Mouse (Mus musculus) left cerebral cortex, adult 8-10 months (tissue): ENCODE measurements around the gene Orai1. TPM values are rescaled to one million over a fixed set of nuclear protein-coding genes. Genes with fewer than 3 reads are reported as not detected.
"Not testable (repeated sequence)": the region's sequence is repeated elsewhere in the genome, so short reads cannot be mapped to it uniquely, and the experiment has no call there.

Experiments used
- DNase-seq, 2 experiments: peaks; one replicate each; pipeline ENCODE4 v3.0.0; 2022; ENCODE audit warnings: low spot score in 2 of 2
- total RNA-seq, 4 experiments: library from RNA; stranded (reverse); gene quantifications; 2 replicates each; pipeline ENCODE4 v1.2.4; 2022

Orai1 gene
- 10 to 100 TPM in 2 of 4 experiments, 1 to 10 TPM in 2; 6.1 to 11.8 (median 9.2) TPM for total RNA-seq

DNA sequence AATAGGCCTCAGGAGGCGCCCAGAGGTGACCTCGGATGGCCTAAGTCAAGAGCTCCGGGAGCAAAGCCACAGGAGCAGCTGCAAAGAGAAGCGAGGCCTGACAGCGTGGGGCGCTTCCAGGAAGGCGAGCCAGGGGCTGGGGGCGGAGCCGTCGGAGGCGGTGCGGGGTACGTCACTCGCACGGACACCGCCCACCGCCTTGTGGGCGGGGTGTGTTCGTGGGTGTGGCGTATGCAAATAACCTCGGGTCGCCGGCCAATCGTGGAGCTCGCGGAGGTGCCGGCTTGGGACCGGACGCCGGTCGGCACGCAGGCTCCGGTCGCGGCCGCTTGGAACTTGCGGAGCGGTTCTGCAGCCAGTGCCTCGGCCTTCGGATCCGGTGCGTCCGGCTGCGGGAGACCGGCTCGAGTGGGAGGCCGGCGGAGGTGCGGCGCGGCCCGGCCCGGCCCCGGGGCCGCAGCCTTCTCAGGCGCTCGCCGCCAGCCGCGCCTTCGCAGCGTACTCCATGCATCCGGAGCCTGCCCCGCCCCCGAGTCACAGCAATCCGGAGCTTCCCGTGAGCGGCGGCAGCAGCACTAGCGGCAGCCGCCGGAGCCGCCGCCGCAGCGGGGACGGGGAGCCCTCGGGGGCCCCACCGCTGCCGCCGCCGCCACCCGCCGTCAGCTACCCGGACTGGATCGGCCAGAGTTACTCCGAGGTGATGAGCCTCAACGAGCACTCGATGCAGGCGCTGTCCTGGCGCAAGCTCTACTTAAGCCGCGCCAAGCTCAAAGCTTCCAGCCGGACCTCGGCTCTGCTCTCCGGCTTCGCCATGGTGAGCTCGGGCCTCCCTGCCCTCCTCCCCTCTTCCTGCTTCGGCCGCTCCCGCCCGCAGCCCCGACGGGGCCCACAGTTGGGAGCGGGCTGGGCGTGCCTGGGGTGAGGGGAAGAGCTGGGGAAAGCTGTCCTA, at the start of gene Orai1:
Orai1 (plus strand) TSS at position 322 of the 949 bp plus-strand sequence.
- DNase-seq = peak; percentile 89 to 96

DNA sequence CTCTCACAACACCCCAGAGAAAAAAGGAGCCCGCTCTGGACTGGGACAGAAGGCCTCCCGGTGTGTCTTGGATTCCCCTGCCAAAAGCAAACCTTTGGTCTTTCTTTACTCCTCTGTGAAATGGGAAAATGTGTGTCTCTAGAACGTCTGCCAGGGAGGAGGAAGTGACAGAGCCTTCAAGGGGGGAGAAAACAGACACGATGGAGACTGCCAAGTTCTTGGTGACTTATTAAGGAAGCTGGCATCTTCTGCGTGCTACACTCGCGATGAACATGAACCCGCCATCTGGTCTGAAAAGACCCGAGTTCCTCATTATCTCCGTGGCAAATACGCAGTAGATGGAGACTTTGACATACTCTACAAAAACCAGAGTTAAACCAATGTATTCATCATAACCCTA, 49.4 kb upstream of the Orai1 start:
- peak in 1 of 2 experiments; percentile 17 for DNase-seq

DNA sequence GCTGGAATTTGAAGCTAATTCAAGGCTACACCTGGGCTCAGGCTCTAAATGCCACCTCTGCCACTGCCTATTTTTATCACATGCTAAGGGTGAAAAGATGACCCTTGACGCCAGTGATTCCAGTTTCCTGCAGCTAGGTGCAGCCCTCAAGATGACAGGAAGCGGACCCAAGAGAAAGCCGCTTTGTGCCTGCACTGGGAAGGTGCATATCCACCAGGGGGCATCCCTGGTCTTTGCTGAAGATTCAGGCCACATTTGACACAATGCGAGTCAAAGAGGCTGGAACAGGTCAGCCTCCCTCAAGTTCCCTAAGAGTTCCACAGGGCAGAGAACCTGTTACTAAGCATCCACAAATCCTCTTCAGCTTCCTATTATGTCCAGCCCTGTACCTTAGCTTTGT, 46.6 kb upstream of the Orai1 start:
- DNase-seq = peak; percentile 36 to 39

DNA sequence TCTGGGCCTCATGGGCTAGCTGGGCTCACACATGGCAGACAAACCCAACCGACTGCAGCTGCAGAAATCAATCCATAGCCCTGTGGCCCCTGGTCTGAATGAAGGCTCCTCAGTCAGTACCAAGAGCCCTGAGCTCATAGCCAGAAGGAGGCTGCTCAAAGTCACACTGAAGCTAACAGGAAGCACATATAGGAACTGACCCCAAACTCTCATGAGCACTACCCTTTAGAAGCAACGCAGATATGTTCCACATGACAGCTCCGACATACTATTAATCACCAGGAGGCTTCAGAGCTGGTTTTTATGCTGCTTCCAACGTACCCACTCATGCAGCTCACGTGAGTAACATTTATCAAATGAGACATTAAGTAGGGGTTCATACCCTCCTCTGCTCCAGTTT, 44.8 kb upstream of the Orai1 start:
- no peak for DNase-seq

DNA sequence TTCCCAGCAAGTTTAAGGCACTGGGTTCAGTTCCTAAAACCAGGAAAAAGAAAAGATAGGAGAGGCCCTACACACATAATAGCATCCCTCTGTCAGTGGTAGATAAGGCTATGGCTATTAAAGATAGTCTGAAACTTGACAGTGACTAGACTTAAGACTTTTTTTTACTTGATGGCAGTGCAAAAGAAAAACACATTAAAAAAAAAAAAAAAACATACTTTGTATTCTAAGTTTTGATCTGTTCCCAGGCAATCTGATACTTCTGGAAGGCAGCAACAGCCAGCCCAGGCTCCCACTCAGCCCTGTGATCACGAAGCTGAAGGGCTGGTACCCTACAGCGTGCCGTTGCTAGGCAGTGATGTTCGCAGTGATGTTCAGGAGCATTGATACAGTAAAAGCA, 43.4 kb upstream of the Orai1 start:
- no peak for DNase-seq

DNA sequence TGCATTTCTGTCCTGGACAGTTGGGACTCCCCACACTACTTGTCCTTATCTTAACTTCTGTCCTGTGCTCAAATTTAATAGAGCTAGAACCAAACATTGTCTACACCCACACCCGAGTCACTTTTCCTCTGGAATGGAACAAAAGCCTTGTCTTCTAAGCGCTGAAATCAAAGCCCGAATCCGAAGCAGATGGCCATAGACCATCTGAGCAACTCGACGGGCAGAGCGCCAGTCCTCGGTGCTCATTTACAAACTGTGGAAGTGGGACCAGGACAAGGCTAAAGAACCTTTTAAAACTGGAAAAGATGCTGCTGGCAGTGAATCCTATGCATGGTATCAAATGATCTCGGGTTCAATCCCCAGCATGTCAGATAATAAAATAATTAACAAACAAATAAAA, 42.8 kb upstream of the Orai1 start:
- DNase-seq = no peak

DNA sequence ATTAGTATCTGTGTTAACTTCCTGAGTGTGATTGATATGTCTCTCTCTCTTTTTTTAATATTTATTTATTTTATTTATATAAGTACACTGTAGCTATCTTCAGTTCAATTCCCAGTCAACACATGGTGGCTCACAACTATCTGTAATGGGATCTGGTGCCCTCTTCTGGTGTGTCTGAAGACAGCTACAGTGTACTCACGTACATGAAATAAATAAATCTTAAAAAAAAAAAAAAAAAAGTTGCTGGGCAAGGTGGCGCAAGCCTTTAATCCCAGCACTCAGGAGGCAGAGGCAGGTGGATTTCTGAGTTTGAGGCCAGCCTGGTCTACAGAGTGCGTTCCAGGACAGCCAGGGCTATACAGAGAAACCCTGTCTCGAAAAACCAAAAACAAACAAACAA, 40.2 kb upstream of the Orai1 start:
- not testable (repeated sequence) for DNase-seq

DNA sequence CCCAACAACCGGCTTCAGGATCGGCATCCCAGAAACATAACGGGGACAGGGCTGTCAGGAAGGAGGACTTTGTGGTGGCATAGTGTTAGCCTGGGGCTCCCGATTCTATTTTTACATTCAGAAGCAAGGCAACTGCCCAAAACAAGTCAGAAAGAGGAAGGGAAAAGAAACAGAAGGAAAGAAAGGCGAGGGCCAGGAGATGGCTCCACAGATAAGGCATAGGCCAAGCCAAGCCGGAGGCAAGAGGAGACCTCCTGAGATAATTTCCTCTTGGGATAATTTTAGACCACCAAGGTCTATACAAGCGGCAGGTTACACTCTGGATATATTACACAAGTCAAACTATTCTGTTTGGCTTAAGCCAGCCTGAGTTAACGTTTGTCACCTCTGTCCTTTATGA, 35.9 kb upstream of the Orai1 start:
- DNase-seq = no peak

DNA sequence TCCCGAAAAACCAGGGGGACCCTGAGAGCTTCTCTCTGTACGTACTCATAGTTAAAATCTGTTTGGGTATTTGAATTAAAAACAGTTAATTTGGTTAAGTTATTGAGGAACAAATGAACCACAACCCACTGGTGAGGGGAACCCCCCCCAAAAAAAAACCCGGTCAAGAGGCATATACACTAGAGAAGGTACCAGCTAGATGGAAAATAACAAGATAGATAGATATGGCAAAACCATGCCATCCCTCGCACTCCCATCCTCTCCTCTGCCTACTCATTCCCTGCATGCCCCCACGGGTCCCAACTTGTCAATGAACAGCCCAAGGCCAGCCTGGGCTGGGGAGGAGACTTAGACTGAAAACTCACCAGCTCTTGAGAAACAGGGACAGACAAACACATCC, 30.4 kb upstream of the Orai1 start:
- DNase-seq = no peak

DNA sequence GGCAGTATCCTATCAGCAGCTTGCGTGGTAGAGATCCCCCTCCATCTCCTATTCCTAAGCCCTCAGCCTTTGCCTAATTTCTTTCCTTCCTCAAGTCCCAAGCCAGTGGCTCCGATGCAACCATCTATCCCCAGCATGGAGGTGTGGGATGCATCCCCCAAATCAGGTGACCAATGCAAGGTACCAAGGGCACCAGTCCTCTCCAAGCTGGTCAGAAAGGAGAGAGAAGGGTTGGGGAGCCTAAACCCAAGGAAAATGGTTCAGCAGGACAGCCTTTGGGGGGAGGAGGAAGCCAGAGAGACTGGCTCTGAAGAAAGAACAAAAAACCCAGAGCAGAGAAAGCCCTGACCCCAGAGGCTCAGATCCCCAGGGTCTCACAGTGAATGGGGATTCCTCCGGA, 29.6 kb upstream of the Orai1 start:
- DNase-seq = no peak

DNA sequence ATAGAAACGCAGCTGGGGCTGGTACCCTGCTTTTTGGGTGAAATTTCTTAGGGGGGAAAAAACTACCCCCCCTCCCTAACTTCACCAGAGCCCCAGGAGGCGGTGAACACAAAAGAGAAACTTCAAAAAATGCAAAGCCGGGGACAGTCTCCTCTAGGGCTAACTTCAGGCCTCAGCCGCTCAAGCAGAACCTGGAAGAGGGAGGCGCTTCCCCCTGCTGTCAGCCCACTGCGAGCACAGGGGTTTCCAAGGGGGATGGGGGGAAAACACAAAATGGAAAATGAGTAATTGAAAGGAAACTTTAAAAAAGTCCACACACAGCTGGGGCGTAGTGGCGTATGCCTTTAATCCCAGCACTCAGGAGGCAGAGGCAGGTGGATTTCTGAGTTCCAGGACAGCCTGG, 28.8 kb upstream of the Orai1 start:
- no peak for DNase-seq

DNA sequence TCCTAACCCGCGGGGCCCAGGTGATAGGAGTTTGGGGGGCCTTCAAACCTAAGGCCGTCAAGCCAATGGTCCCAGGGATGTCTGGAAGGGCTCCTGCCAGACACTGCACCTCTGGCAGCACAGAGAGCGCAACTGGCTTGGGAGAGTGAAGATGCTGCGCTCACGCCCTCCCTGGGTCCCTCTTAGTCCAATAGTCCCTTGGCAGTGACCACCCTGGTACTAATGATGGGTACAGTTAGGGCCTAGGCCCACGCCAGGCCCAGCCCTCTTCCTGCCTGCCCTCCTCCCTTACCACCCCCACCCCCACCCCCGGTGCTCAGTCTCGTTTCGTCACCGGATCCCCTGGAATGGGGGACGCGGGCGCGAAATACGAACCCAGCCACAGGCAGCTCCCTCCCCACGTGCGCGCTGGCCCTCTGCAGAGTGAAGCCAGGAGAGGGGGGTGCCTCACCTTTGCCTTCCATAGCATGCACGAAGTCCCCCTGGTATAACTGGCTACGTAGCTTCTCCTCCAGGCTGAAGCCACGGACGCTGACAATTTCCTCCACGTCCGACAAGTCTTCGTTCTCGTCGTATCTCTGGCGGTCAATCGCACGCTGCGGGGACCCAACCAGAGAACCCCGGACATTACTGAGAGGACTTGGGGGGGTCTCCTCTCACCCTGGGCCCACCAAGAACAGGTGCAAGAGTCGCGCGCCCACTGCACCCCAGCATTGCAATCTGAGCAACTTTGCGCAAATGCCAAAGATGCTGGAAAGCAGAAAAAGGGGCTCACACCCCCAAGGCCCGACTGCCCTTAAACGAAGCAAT, 27.5 kb upstream of the Orai1 start:
- DNase-seq = peak in 1 of 2 experiments; percentile 32

DNA sequence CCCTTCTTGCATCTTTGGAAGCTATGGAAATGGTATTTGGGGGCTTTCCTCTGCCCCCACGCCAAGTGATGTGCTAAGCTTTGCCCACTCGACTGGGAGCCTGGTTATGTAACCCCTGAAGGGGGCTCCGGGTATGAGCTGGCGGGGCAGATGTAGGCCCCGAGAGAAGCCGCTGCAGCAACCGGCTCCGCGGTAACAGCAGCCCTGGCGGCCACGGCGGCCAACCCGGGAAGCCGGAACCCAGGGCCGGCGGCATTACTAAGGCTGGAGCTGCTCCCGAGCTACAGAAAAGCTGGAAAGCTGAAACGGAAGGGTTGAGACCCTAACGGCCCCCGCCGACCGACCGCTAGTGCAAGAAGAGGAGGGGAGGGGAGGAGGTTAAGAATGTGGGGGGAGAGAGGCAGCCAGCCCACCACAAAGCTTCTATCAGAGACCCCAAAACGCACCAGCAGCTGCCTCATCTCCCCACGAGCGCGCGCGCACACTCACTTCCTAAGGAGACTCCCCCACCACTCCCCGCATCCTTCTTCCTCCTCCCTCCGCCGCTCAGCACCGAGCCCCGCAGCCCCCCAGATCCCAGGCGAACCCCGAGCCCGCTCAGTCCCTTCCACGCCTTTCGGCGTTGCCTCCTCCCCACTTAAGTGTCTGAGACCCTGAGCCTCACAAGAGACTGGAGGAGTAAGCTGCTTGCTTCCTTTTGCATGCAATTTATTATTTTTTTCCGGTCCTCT, 26.7 kb upstream of the Orai1 start:
- peak in 1 of 2 experiments; percentile 39 for DNase-seq

DNA sequence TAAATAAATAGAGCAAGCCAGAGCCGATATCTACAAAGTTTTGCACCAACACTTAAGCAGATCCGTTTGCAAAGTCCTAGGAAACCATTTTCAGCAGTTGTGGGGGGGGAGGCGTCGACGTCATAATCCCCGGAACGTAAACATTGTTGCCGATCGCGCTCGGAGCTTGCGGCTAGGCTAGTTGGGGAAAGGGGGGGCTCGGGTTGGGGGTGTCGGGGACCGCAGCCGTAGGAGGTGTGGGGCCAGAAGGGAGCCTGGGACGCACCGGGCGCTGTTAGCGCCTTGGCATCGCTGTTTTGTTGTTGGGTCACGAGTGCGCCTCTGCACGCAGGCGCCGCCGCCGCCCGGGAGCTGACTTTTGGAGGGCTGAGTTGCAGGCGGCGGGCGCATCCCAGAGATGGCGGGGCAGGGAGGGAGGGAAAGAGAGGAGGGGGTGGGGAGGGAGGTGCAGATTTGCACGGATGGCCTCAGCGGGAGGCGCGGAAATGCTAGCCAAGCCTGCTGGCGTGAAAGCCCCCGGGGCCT, 25.8 kb upstream of the Orai1 start:
- peak in 1 of 2 experiments; percentile 37 for DNase-seq

DNA sequence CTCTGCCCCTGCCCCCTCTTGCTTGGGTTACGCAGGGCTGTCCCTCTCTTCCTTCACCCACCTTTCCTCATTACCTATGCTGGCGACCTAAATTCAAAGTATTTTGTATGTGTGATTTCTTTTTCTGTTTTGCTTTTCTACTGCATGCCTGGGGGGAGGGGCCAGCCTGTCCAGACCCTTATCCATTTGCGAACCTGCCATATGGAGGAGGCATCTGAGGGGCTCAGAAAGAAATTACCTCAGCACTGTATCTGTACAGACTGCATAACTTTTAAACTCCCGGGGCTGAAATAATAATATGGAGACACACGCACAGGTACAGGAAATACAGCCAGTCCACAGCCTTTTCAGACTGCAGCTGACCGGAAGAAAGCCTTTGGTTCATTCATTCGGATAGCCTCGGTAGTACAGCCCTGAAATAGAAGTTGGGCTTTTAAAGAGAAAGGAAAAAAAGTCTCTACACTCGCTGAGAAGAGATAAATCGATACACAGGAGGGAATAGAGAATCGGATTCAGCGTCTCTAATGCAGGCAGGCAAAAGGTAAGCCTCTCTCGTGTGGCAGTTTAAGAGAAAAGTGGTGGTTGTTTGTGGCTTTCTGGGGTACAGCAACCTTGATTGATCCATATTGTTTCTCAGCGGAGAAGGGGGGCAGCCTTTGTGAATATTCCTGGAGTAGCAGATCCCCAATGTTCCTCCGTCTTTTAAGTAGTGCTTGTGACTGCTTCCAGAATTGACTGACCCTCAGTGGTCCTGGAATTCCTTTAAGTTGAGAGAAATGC, 25.1 kb upstream of the Orai1 start, which contains the start of gene Kdm2b:
Kdm2b (minus strand) TSS at position 273 of the 780 bp plus-strand sequence.
- DNase-seq = no peak

DNA sequence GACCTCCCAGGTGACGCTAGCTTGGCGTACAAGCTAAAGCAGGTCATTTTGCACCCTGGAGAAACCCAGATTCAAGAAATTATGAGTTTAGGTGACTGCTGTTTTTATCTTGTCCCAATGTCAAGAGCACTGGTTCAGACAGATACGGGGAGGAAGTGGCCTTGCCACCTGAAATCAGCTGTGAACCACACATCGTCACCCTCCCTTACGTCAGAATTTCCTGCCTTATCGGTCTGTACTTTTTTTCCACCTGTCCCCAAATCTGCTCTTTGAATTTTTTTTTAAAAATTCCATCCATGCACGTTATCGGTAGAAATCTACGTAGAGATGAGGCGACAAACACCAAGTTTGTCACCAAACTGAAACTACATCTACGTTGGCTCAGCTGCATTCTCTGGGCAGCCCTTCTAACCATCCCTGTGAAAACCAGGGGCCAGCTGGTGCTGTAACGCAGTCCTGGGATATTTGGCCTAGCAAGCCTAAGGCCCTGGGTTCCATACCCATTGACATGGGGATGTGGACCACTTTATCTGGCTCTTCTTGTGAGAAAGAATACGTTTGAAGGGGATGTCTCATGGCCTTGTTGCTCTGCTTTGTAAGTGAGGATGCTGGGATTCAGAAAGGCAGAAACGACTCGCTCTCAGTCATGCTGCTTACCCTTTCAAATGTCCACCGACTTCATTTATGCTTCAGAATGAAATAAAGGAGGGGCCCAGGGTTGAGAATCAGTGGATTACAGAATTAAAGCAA, 24.3 kb upstream of the Orai1 start:
- no peak for DNase-seq

DNA sequence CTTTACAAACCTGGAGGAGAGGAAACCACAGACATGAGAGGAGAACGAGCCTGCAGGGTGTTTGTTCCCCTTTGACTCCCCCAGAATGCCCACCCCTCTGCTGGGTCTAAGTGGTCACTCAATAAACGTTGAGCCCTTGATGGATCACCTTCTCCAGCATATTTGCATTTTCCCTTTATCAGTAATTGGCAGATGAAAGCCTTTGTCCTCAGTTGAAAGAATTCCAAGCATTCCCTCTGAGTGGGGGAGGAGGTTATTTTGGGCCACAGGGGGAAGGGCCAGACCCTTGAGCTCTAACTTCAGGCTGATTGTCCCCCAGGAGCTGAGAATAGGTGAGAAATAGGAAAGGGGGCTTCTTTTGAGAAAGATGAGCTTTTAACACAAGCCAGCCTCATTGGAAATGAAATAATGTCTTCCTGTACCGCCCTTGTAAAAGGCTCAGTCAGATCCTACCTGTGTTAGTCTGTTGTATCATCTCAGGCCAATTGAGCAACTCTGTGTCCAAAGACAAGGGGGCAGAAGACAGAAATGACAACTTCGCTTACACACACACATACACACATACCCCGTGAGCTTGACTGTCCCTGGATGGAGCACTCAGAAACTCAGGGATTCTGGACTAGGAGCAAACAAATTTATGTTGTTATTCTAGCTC, 23.4 kb upstream of the Orai1 start:
- DNase-seq = no peak

DNA sequence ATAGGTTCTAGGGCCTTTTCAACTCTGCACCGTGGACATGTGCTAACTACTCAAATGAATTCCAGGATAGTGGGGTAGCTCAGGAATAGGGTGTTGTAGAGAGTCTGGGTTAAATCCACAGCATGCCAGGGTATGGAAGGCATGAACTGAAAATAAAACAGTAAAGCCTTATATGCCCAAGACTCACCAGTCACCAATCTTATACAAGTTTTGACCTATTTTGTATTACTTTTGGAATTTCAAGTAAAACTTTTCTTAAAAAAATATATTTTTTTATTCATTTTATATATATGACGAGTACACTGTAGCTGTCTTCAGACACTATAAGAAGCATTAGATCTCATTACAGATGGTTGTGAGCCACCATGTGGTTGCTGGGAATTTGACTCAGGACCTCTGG, 21.1 kb upstream of the Orai1 start:
- no peak for DNase-seq

DNA sequence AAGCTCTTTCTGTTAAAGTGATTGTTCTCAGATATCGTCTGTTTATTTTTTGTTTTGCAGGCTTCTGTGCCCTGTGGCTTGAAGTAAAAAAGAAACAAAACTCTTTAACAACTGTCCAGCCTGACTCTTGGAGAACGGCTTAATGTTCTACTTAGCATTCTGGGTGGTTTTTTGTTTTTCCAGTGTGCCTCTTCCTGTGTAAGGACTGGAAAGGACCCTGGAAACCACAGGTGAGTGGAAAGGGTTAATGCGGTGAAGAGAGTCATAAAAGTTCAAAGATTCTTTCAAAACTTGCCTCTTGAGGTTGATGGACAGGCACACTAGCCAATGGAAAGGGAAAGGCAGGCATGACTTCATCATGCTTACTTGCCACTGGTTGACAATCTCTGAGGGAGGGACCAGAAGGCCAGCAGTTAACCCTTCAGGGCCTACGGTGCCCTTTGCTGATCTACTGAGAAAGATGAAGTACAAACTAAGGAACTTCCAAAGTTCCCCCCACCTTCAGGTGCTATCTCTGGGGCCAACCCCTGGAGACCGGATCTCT, 20.5 kb upstream of the Orai1 start:
- peak; percentile 50 to 68 for DNase-seq
